Mouse (Mus musculus) ES-Bruce4 (cell line): ENCODE measurements at regions not wholly inside any gene's neighbourhood (a gene's known extent, or its start where the extent isn't known, plus 50 kb on each side); places are given as distances from the start of the nearest gene placed in this dataset.

ENCODE experiments used
- CTCF ChIP-seq: IDR thresholded peaks from one replicate; pipeline ENCODE4 v1.8.1; 2011; ENCODE audit warnings: low read depth, low read length
- EP300 ChIP-seq: IDR thresholded peaks from 2 replicates; pipeline ENCODE4 v1.6.1; 2011; ENCODE audit warnings: low read depth, low read length; ENCODE audit not compliant: insufficient read depth
- POLR2A ChIP-seq: IDR thresholded peaks from one replicate; pipeline ENCODE4 v1.8.1; 2011; ENCODE audit warnings: low read length; ENCODE audit not compliant: insufficient read depth

DNA sequence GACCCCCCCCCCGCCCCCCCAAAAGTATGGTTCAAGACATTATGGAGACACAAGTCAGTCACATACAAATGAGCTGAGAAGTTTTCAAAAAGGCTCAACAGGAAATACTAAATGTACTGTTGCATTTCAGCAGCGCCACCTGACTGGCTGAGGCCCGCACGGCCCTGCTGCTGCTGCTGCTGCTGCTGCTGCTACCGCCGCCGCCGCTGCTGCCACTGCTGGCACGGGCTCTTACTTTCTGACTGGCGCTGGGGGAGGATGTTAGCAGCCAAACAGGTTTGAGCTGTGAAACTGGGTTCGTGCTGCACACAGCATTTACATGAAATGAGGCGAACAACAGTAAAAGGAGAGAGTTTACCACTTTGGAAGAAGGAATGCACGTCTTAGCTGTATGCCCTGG is 167.3 kb upstream of the Lrig3 start:
- TF ChIP-seq EP300 (no peak), POLR2A (no peak), CTCF (no peak)
